Mouse (Mus musculus) C2C12 (cell line): ENCODE data around the gene Gtf3c1. TPM values are rescaled to one million over a fixed set of nuclear protein-coding genes. Genes with fewer than 3 reads are reported as not detected.

ENCODE experiments used
- H3K27me3 ChIP-seq: one replicate; pipeline ENCODE4 v1.6.1; 2011; ENCODE audit not compliant: control insufficient read depth, insufficient read depth, insufficient read length
- H3K36me3 ChIP-seq: one replicate; pipeline ENCODE4 v1.6.1; 2011; ENCODE audit not compliant: control insufficient read depth, insufficient read depth
- H3K4me3 ChIP-seq: one replicate; pipeline ENCODE4 v1.5.1; 2011; ENCODE audit warnings: mild to moderate bottlenecking, control low read depth; ENCODE audit not compliant: poor library complexity, insufficient read depth, severe bottlenecking
- H3K79me2 ChIP-seq: one replicate; pipeline ENCODE4 v1.6.1; 2011; ENCODE audit not compliant: control insufficient read depth, insufficient read depth
- H3K79me3 ChIP-seq: one replicate; pipeline ENCODE4 v1.6.1; 2011; ENCODE audit warnings: low read depth, control low read depth
- H3ac ChIP-seq: one replicate; pipeline ENCODE3; 2011; ENCODE audit warnings: low read depth; ENCODE audit not compliant: control insufficient read depth, insufficient read length
- CEBPB ChIP-seq: IDR thresholded peaks from one replicate; pipeline ENCODE4 v1.6.1; 2011; ENCODE audit warnings: low read depth, mild to moderate bottlenecking, control low read depth, moderate library complexity
- CTCF ChIP-seq: IDR thresholded peaks from one replicate; pipeline ENCODE4 v1.5.1; 2011; ENCODE audit not compliant: control insufficient read depth, insufficient read depth, insufficient read length
- FOSL1 ChIP-seq: IDR thresholded peaks from one replicate; pipeline ENCODE4 v1.8.0; 2011; ENCODE audit warnings: mild to moderate bottlenecking, low read length; ENCODE audit not compliant: poor library complexity, insufficient read depth, severe bottlenecking
- MAX ChIP-seq: IDR thresholded peaks from one replicate; pipeline ENCODE4 v1.6.1; 2011; ENCODE audit warnings: mild to moderate bottlenecking, control low read depth
- MYOD1 ChIP-seq: IDR thresholded peaks from one replicate; pipeline ENCODE4 v1.6.1; 2011; ENCODE audit warnings: low read depth; ENCODE audit not compliant: control insufficient read depth, insufficient read length
- MYOG ChIP-seq: IDR thresholded peaks from one replicate; pipeline ENCODE4 v1.6.1; 2011; ENCODE audit not compliant: control insufficient read depth, insufficient read length; ENCODE audit errors: extremely low read depth
- USF1 ChIP-seq: IDR thresholded peaks from one replicate; pipeline ENCODE4 v1.6.1; 2011; ENCODE audit warnings: low read depth, mild to moderate bottlenecking, control low read depth, moderate library complexity
- polyA plus RNA-seq: library from polyadenylated mRNA; unstranded; fragments of >200 nt; fragmentation: generic; extraction: Trizol; gene quantifications from one replicate; pipeline ENCODE4 v1.2.1, GENCODE M21; 2012; ENCODE audit warnings: missing spikeins

The Gtf3c1 gene
- polyA plus RNA-seq, 1 experiment, result 37.1 TPM

DNA sequence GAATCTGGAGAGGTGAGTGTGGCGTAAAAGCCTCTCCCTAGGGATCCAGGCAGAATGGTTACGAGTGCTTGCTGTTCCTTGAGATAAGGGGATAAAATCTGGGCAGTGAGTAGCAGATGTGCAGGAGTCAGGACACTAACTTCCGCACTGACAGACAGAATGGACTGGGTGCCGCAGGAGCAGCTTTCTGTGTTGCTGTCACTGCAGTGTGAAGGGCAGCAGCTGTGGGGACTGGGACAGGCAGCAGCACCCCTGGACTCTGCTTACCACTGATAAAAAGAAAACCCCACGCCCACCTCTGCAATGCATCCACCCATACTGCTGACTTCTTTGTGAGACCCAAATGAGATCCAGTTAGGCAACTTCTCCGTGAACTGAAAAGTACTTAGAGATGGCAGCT is 36.7 kb downstream of the Gtf3c1 start:
- TF ChIP-seq CEBPB (no peak), MAX (no peak), USF1 (no peak), MYOG (no peak), FOSL1 (no peak)
- no peak overlapping the region for H3K4me3 ChIP-seq
- H3K79me2 ChIP-seq, result no peaks in the 10 kb centered on the region
- H3K27me3 ChIP-seq, result no peaks in the 10 kb centered on the region
- peaks cover 77% of the 10 kb centered on the region for H3K36me3 ChIP-seq
- no peaks in the 10 kb centered on the region for H3K79me3 ChIP-seq
- no peak overlapping the region for H3ac ChIP-seq

GRCm38 (mm10) chr7:125663654-125664053 is 43.9 kb downstream of the Gtf3c1 start:
- Histone ChIP-seq H3K79me3 (no peaks in the 10 kb centered on the region), H3K79me2 (no peaks in the 10 kb centered on the region), H3K4me3 (no peak overlapping the region), H3K36me3 (peaks cover 60% of the 10 kb centered on the region), H3ac (no peak overlapping the region), H3K27me3 (no peaks in the 10 kb centered on the region)
- TF ChIP-seq CEBPB (no peak), MYOG (no peak), MYOD1 (no peak), CTCF (no peak), FOSL1 (no peak), MAX (no peak), USF1 (no peak)

- TF ChIP-seq MYOD1, result no peak
- no peak for TF ChIP-seq CEBPB
- no peak for TF ChIP-seq MYOG
- Histone ChIP-seq H3ac (no peak overlapping the region), H3K27me3 (no peaks in the 10 kb centered on the region), H3K4me3 (no peak overlapping the region), H3K79me3 (no peaks in the 10 kb centered on the region), H3K79me2 (no peaks in the 10 kb centered on the region), H3K36me3 (peaks cover 64% of the 10 kb centered on the region)
These were observed 50.1 kb downstream of the Gtf3c1 start for GRCm38 (mm10) chr7:125657511-125657910.

GRCm38 (mm10) chr7:125649013-125649412 is 58.6 kb downstream of the Gtf3c1 start:
- H3ac ChIP-seq, result no peak overlapping the region

GRCm38 (mm10) chr7:125645413-125645812 is 62.2 kb downstream of the Gtf3c1 start:
- Histone ChIP-seq H3ac (no peak overlapping the region), H3K79me3 (no peaks in the 10 kb centered on the region), H3K36me3 (peaks cover 31% of the 10 kb centered on the region), H3K27me3 (no peaks in the 10 kb centered on the region), H3K79me2 (no peaks in the 10 kb centered on the region), H3K4me3 (no peak overlapping the region)
- TF ChIP-seq MAX (no peak), USF1 (no peak), CTCF (no peak), FOSL1 (no peak), MYOG (no peak), MYOD1 (no peak), CEBPB (no peak)

More at GRCm38 (mm10) chr7:125649013-125649412, 58.6 kb downstream of the Gtf3c1 start:
- Histone ChIP-seq H3K79me3 (no peaks in the 10 kb centered on the region), H3K36me3 (peaks cover 37% of the 10 kb centered on the region), H3K79me2 (no peaks in the 10 kb centered on the region), H3K27me3 (no peaks in the 10 kb centered on the region), H3K4me3 (no peak overlapping the region)
- TF ChIP-seq MYOD1, result no peak
- TF ChIP-seq MYOG, result no peak
- TF ChIP-seq USF1, result no peak
- TF ChIP-seq FOSL1, result no peak
- no peak for TF ChIP-seq CEBPB
- no peak for TF ChIP-seq MAX
- no peak for TF ChIP-seq CTCF

DNA sequence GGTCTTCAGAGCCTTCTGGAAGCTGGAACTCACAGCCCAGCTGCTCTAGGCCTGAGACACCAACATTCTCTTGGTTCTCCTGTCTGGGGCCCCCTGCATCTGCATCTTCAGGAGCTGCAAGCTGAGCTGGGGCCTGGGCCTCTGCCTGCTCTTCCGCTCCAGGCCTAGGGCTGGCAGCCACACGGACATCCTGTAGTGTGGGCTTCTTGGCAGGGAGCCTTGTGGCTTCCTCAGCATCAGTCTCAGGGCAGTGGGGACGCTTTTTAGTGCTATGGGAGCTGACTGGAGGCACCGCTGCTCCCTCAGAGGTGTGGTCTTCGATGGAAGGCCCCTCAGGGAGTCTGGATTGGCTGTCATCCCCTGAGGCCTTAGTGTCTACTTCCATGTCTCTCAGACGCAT is 63.7 kb downstream of the Gtf3c1 start:
- no peak overlapping the region for H3ac ChIP-seq
- peaks cover 30% of the 10 kb centered on the region for H3K36me3 ChIP-seq

More for the DNA sequence above, 63.7 kb downstream of the Gtf3c1 start:
- H3K27me3 ChIP-seq, result no peaks in the 10 kb centered on the region
- no peak overlapping the region for H3K4me3 ChIP-seq
- TF ChIP-seq FOSL1, result no peak
- TF ChIP-seq CEBPB, result no peak
- TF ChIP-seq MYOD1, result no peak
- no peak for TF ChIP-seq MAX
- no peak for TF ChIP-seq USF1
- no peak for TF ChIP-seq MYOG
- no peak for TF ChIP-seq CTCF
- H3K79me3 ChIP-seq, result no peaks in the 10 kb centered on the region
- H3K79me2 ChIP-seq, result no peaks in the 10 kb centered on the region
